Mouse (Mus musculus) kidney, postnatal 25 days (tissue): Measurements from ENCODE around the gene Morc4.

Experiments used
- DNase-seq, 2 experiments: peaks; one replicate each; pipeline ENCODE4 v3.0.0; 2021; ENCODE audit warnings: mixed read lengths in 2 of 2

Gene Morc4

GRCm38 (mm10) chrX:139870938-139871791 lies at the start of gene Morc4:
TSS of gene Morc4 (minus strand) at chrX:139871677.
- peak; percentile 64 to 81 for DNase-seq

- no peak for DNase-seq
These were observed 49.1 kb upstream of the Morc4 start for GRCm38 (mm10) chrX:139920572-139920971.

- DNase-seq: no peak
These were observed 19.9 kb upstream of the Morc4 start for GRCm38 (mm10) chrX:139891387-139891786.

- no peak for DNase-seq
These were observed 11.7 kb upstream of the Morc4 start for GRCm38 (mm10) chrX:139883221-139883620.

DNA sequence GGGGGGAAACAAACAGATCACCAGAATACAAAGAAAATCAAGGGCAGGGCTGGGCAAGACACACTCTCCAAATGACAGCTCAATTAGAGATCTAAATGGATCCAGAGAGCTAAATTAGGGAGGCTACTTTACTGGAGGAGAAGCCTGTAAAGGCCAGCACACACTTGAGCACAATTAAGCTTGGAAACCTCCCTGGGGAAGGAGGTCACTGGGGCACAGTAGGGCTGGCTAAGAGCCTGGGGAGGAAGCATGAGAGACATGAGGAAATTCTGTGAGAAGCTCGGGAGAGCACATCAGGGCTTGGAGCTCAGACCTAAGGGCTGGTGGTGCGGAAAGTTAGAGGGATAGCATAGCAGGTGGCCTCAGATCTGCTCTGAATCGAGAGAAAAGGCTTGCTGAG lies 6.5 kb upstream of the Morc4 start:
- peak in 1 of 2 experiments; percentile 2 for DNase-seq

- no peak for DNase-seq
These were observed 5.6 kb upstream of the Morc4 start for GRCm38 (mm10) chrX:139877105-139877504.

- DNase-seq: peak; percentile 51 to 65
These were observed 1.2 kb downstream of the Morc4 start for GRCm38 (mm10) chrX:139870300-139870711.

DNA sequence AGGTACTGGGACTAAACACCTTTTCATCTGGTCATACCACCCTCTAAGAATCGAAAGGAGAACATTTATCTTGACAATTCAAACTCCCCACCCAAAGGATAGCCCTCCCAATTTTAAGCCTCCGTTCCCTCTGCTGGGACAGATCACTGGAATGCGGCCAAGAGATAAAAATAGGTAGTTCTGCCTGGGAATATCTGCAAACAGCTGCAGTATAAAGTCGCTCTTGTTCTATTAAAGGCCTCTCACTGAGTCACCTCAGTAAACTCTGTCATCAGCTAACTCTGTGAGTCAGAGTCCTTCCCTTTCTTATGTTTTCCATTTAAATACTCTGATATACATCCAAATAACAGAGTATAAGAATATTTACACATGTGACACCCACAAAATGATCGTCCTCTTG lies 12.1 kb downstream of the Morc4 start:
- DNase-seq: no peak

DNA sequence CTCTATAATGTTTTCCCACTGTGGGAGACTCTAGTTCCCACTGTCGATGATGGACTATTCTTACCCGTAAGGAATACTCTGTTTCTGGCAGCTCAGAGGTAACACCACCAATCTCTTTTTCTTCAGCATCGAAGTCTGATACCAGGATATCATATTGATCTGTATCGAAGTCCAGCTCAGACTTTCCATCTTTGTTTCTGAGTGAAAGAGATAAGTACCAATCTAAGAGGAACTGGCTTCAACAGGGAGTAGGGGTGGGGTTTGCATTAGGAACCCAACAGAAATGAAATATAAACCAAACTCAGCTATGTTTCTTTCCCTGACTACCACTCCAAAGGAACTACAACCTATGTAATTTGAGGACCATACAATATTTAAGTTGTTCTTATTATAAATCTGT lies 16.7 kb downstream of the Morc4 start:
- no peak for DNase-seq

DNA sequence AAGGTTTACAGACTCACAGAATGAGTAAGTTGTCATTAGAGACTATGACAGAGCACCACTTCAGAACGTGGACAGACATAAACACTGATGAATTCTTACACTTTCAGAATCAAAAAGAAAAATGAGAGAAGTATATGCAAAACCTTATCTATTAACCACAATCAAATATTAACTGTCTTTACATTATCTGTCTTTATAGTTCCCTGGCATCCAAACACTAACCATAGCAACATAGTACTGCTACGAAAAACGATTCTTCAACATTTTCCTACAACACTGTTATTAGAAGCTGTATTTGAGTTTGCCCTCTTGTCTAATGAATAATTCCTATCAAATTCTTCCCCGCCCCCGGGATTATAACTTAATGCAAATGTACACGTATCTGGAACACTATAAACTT lies 30.4 kb downstream of the Morc4 start:
- no peak for DNase-seq

- DNase-seq: peak in 1 of 2 experiments; percentile 17
These were observed 32.4 kb downstream of the Morc4 start for GRCm38 (mm10) chrX:139839057-139839456.

DNA sequence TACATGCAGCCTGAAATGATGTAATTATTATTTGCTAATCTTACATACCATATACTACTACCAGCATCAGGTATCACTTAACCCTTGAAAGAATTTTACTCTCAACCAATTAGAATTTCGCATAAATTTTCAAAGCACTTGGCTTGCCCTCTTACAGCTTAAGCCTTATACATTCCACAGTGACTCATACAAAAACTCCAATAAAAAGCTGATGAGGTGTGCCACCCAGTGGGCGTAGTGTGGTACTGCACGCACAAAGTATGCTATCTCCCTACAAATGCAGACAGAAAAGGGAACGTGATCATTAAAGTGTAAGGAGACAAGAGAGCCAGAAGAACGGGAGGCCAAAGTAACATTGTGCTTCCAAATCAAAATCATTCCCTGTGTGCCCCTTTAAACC lies 39.0 kb downstream of the Morc4 start:
- DNase-seq: peak; percentile 46 to 51

DNA sequence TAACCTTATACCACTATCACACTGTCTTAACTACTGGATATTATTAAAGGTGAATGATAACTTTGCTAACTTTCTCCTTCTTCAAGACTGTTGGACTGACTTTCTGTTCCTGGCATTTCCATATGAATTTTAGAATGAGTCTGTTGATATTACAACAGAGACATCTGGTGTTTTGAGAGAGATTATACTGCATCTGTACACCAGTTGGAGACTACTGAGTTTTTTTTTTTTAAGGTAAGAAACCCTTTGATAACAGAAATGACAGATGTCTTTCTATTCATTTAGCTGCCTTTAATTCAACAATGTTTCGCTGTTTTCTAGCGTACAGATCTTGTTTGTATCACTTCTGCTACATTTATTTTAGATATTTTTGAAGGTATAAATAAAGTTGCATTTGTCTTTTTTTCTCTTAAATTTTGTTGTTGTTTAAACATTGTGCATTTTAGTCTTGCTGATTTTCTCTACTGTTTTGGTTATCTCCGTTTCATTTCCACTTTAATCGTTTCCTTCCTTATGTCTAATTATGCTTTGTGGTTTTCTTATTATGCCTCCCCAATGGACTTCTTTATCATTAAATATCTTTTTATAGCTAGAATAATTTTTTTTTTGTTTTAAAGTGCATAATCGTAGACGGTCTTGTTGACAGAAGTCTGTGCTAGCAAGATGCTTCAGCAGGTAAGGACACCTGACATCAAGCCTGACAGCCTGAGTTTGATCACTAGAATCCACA lies 42.9 kb downstream of the Morc4 start:
- no peak for DNase-seq

DNA sequence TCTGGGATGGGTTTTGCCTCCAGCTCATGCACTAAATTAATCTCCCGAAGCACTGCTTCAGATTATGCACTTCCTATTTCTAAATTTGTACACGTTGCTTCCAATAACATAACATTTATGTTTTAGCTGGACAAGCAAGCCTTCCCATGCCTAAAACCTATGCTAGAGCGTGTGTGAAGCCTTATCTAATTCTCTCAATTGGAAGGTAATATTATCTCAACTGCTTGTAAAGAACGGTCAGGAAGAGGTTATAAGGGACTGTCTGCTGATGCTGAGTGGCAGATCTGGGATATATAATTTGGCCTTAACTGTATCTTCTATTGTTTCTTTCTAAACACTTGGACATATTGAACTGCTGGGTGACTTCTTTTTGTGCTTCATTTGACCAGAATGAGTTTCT lies 44.6 kb downstream of the Morc4 start:
- DNase-seq: no peak

- no peak for DNase-seq
These were observed 46.1 kb downstream of the Morc4 start for GRCm38 (mm10) chrX:139825402-139825801.

- DNase-seq: peak; percentile 63 to 79
These were observed 56.3 kb downstream of the Morc4 start for GRCm38 (mm10) chrX:139815201-139815600.

GRCm38 (mm10) chrX:139814018-139814635 lies 57.4 kb downstream of the Morc4 start:
- DNase-seq: no peak

GRCm38 (mm10) chrX:139813299-139814002 lies 58.0 kb downstream of the Morc4 start:
- no peak for DNase-seq

- DNase-seq: peak; percentile 16 to 62
These were observed 58.7 kb downstream of the Morc4 start for GRCm38 (mm10) chrX:139812636-139813298.

DNA sequence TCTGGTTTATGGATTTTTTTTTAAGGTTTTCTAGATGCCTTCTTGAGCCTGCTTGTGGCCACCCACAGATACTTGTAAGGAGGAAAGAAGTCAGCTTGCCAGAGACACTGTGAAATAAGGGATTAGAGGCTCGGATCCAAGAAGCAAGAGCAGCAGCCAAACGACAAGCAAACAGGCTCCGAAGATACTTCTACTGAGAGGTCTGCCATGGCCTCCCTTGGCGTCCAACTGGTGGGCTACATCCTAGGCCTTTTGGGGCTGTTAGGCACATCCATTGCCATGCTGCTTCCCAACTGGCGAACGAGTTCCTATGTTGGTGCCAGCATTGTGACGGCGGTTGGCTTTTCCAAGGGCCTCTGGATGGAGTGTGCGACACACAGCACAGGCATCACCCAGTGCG lies 63.0 kb downstream of the Morc4 start:
- DNase-seq: peak in 1 of 2 experiments; percentile 8

- peak; percentile 45 to 84 for DNase-seq
These were observed 63.4 kb downstream of the Morc4 start for GRCm38 (mm10) chrX:139808085-139808484.

DNA sequence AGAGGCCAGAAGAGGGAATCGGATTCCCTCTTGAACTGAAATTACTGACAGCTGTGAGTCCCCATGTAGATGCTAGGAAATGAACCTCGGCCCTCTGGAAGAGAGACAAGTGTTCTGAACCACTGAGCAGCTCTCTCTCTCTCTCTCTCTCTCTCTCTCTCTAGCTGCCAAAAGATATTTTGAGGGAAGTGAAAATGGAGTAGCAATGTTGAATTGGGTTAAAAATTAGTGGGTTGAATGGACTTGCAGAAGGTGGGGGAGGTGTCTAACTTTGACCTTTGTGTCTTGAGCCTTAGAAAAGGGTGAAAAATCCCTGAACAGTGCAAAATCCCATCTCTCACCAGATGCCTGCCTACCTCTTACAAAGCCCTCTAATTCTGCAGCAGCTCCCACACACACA lies 64.1 kb downstream of the Morc4 start:
- peak; percentile 35 to 44 for DNase-seq
